Mouse (Mus musculus) G1E-ER4 (cell line): ENCODE data around the gene Ubiad1. TPM values are rescaled to one million over a fixed set of nuclear protein-coding genes. Genes with fewer than 3 reads are reported as not detected.

Source experiments
- GATA1 ChIP-seq: IDR thresholded peaks from one replicate; pipeline ENCODE4 v1.8.0; 2012; ENCODE audit warnings: low read length, inconsistent platforms
- polyA plus RNA-seq: library from polyadenylated mRNA; stranded (reverse); fragments of >175 nt; gene quantifications from 2 replicates; pipeline ENCODE4 v1.2.3, GENCODE M21; 2012

The Ubiad1 gene
- polyA plus RNA-seq, 1 experiment: 32.9 TPM

DNA sequence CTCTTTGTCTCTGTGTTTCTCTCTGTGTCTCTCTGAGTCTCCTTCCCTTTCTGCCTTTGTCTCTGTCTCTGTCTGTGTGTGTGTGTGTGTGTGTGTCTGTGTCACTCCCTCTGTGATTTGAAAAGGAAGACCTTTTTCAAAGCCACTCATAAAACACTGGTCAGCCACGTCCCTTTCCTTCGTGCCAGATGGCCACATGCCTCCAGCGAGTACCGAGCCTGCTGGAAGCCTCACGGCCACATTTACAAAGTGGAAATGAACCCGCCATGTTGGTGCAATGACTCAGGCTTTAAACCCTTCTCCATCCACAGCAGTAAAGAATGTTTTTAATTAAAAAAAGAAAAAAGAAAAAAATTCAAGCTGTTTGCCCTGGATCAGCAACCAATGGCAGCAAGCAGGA lies 48.7 kb downstream of the Ubiad1 start:
- TF ChIP-seq GATA1: no peak

DNA sequence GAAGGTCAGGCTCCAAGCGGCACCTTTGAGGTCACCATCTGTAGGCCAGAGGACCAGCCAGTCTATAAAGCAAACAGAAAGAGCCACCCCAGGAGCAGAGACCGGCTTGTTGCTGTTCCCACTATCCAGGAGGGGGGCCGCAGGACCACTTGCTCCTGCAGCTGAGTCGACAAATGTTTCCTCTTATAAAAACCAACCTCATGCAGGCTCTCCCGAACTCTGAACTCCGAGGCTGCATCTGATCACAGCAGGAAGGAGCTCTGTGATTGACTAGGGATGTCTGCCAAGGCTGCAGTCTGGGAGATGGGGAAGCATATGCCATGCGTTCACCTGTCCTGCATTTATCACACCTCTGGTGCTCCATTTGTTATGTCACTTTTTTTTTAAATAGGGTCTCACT lies 49.4 kb downstream of the Ubiad1 start:
- no peak for TF ChIP-seq GATA1

DNA sequence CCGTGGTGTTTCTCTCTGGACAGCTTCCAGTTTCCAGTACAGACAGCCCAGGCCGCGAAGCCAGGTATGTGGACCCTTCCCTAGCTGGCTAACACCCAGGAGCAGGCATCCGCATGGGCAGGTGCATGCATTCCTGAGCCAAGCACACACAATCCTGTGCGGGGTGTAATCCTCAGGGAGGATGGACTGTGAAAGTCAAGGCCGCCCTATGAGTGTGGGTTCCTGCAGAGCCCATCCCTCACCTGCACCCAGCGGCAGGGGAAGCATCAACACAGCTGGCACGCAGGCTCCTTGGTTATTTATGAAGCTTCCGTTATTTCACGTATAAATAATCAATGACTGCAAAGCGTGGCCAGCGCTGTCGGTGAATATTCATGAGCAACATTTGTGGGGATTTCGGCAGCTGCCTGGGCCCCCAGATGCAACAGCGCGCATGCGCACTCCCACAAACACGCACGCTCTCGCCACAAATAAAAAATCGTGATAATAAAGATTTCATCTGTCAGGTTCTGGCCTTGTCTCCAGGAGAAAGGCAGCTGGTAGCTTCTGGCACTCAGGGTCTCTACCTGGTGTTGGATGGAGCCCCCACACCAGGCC lies 52.8 kb downstream of the Ubiad1 start:
- no peak for TF ChIP-seq GATA1

DNA sequence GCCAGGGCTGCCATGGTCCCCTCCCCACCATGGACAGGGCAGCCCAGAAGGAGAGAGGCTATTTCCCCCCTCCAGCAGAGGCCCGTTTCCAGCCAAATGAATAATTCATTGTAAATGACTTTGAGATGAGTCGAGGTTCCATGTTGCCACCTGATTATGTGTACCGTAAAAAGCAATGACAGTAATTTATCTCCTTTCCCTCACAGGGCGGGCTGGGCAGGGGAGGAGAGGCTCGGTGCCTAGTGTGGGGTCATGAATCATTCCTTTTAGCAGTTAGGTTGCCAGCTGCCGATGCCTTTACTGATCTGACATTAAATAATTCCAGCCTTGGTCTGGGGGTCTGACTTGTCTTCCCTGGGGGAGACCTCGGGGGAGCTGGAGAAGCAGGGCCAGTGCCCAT lies 54.9 kb downstream of the Ubiad1 start:
- no peak for TF ChIP-seq GATA1

DNA sequence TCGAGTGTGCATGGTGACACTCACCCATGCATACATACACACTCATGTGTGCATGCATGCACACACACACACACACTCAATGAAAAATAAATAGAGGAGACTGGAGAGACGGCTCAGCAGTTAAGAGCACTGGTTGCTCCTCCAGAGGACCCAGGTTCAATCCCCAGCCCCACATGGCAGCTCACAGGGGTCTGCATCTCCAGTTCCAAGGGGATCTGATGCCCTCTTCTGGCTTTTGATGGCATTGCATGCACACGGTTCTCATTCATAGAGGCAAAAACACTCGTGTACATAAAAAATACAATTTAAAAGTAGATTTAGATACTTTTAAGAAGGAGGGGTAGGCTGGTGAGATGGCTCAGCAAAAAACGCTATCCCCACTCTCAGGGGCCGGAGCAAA lies 55.5 kb downstream of the Ubiad1 start:
- no peak for TF ChIP-seq GATA1

DNA sequence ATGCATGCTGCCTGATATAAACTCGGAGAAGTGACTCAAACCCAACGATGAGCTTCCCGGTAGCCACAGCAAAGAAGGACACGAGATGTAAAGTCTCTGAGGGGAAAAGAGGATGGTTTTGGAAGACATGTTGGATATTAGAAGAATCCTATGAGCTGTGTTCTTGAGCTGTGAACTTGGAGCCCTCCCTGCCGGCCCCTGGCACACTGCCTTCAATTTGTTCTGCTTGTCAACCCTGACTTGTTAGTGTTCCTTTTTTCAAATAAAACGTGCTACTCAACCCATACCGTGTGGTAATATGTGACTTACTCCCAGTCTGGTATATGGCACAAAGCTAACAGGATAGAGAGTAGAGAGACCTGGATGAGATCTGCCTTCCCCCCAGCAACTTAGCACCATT lies 59.3 kb downstream of the Ubiad1 start:
- TF ChIP-seq GATA1: no peak

Other genes with a start within 250 kb of the Ubiad1 start
- 0.01 and 0.06 TPM in 2 replicates for gene Disp3, start 156.8 kb downstream of the Ubiad1 start, polyA plus RNA-seq
- 11.7 and 15.5 TPM in 2 replicates for gene Mtor, start 3.8 kb upstream of the Ubiad1 start, polyA plus RNA-seq
- gene Angptl7, start 55.7 kb upstream of the Ubiad1 start, polyA plus RNA-seq: not detected in 2 replicates
- 58.9 and 73.5 TPM in 2 replicates for gene Exosc10, start 113.7 kb upstream of the Ubiad1 start, polyA plus RNA-seq
- 516 and 529 TPM in 2 replicates for gene Srm, start 146.7 kb upstream of the Ubiad1 start, polyA plus RNA-seq
- gene Masp2, start 157.8 kb upstream of the Ubiad1 start, polyA plus RNA-seq: 0.19 and 0.26 TPM in 2 replicates
- 37.2 and 54.9 TPM in 2 replicates for gene Tardbp, start 182.2 kb upstream of the Ubiad1 start, polyA plus RNA-seq
- gene Gm572, start 198.5 kb upstream of the Ubiad1 start, polyA plus RNA-seq: not detected in 2 replicates